Mouse (Mus musculus): Measurements from ENCODE around the gene Acot4.
"Not testable (repeated sequence)": the region's sequence is repeated elsewhere in the genome, so short reads cannot be mapped to it uniquely, and the experiment has no call there.

The Acot4 gene

DNA sequence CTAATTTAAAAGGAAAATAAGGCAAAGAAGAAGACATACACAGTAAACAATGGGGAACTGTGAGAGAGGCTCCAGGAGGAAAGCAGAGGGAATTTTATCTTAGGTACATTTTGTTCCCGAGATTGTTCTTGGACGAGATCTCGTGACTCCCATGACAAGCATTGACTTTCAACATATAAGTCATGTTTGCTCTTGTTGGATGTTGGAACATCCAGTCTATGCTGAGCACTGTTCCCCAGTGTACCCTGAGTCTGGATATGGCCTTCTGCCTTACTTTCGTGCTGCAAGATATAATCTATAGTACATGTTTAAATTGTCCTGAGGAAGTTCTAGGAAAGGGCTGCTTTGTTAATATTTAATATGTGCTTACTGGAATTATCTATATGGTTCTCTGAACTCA, 46.4 kb downstream of the Acot4 start:
- no peak for DNase-seq

DNA sequence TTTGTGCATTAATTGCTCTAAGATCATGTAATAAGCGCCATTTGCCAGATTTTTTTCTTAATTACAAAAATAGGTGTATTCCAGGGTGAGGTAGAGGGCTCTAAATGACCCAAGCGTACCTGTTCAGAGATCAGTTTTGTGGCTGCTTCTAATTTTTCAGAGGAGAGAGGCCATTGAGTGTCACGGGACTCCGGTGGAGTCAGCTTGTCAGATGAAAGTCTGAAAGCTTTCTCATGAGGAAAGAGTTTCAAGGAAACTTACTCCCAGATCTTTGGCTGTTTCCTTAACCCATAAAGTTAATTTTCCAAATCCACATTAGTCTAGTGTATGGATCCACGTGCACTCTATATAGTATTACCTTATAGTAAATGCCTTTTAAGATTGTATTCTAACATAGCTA, 56.5 kb downstream of the Acot4 start:
- DNase-seq, result not testable (repeated sequence)

Measured in cerebellum, adult 8-10 months (tissue).